Mouse (Mus musculus) midbrain, embryonic 16.5 days (tissue): ENCODE data around the gene Tent2. TPM values are rescaled to one million over a fixed set of nuclear protein-coding genes. Genes with fewer than 3 reads are reported as not detected.
"Not testable (repeated sequence)": the region's sequence is repeated elsewhere in the genome, so short reads cannot be mapped to it uniquely, and the experiment has no call there.

ENCODE experiments used
- ATAC-seq: fragments of 200-750 bp; cut with Nextera tagmentation; 2 replicates; pipeline ENCODE4 v1.8.0; 2017; ENCODE audit warnings: moderate TSS enrichment
- H3K27ac ChIP-seq: fragments of 300-500 bp; sonication (generic); 2 replicates; pipeline ENCODE4 v1.5.1; 2014; ENCODE audit warnings: mild to moderate bottlenecking, low read length, mixed read lengths
- H3K27me3 ChIP-seq: fragments of 300-500 bp; sonication (generic); 2 replicates; pipeline ENCODE4 v1.6.1; 2014; ENCODE audit warnings: low read depth, low read length, mixed read lengths; ENCODE audit not compliant: control insufficient read depth, insufficient read depth
- H3K36me3 ChIP-seq: fragments of 300-500 bp; sonication (generic); 2 replicates; pipeline ENCODE4 v1.6.1; 2014; ENCODE audit warnings: mild to moderate bottlenecking, low read length, moderate library complexity, mixed read lengths; ENCODE audit not compliant: control insufficient read depth, insufficient read depth
- H3K4me1 ChIP-seq: fragments of 300-500 bp; sonication (generic); 2 replicates; pipeline ENCODE4 v1.6.1; 2014; ENCODE audit warnings: mild to moderate bottlenecking, low read length, mixed read lengths; ENCODE audit not compliant: control insufficient read depth, insufficient read depth
- H3K4me2 ChIP-seq: fragments of 300-500 bp; sonication (generic); 2 replicates; pipeline ENCODE4 v1.6.1; 2014; ENCODE audit warnings: mild to moderate bottlenecking, low read length, mixed read lengths
- H3K4me3 ChIP-seq: fragments of 300-500 bp; sonication (generic); 2 replicates; pipeline ENCODE4 v1.5.1; 2014; ENCODE audit warnings: low read depth, mild to moderate bottlenecking, low read length, moderate library complexity, mixed read lengths
- H3K9ac ChIP-seq: fragments of 300-500 bp; sonication (generic); 2 replicates; pipeline ENCODE4 v1.6.1; 2014; ENCODE audit warnings: low read depth, low read length, mixed read lengths
- H3K9me3 ChIP-seq: fragments of 300-500 bp; sonication (generic); replicated peaks from 2 replicates; pipeline ENCODE4 v1.6.1; 2014; ENCODE audit warnings: mild to moderate bottlenecking, low read length, mixed read lengths; ENCODE audit not compliant: control insufficient read depth, poor library complexity, severe bottlenecking
- WGBS: fragments of 180-500 bp; shearing (Covaris S2); extraction: QIAGEN DNeasy Blood & Tissue Kit; methylation state at CpG from one replicate; pipeline ENCODE4 v1.1.7; 2014; 5-methylcytosine and 5-hydroxymethylcytosine counted together
- polyA plus RNA-seq: library from polyadenylated mRNA; unstranded; fragments of >200 nt; fragmentation: Nextera tagmentation; extraction: Ambion mirVana; gene quantifications from 2 replicates; pipeline ENCODE4 v1.2.1, GENCODE M21; 2015

Gene Tent2
- polyA plus RNA-seq, 1 experiment from 2014 or later, result 32.9 TPM

- ATAC-seq, result no peak
- Histone ChIP-seq H3K27ac (no peak overlapping the region), H3K4me2 (no peak overlapping the region), H3K27me3 (no peaks in the 10 kb centered on the region), H3K9ac (no peak overlapping the region), H3K9me3 (no peaks in the 10 kb centered on the region), H3K36me3 (no peaks in the 10 kb centered on the region), H3K4me3 (no peak overlapping the region), H3K4me1 (no peaks in the 10 kb centered on the region)
- WGBS, result 84% methylated on average over 1 of the region's 1 CpGs
Observed at GRCm38 (mm10) chr13:93211741-93212140, 19.6 kb upstream of the Tent2 start.

GRCm38 (mm10) chr13:93192646-93193026, 451 bp upstream of the Tent2 start:
- peaks cover 18% of the 10 kb centered on the region for H3K4me1 ChIP-seq
- 69% methylated on average over 5 of the region's 5 CpGs for WGBS
- no peaks in the 10 kb centered on the region for H3K36me3 ChIP-seq
- H3K4me2 ChIP-seq, result peak overlapping the region; percentile 76
- peak overlapping the region; percentile 99 for H3K4me3 ChIP-seq
- H3K9ac ChIP-seq, result peak overlapping the region; percentile 78
- no peaks in the 10 kb centered on the region for H3K9me3 ChIP-seq
- no peaks in the 10 kb centered on the region for H3K27me3 ChIP-seq
- ATAC-seq, result no peak; the same call in 1 of the 2 replicates
- peak overlapping the region; percentile 90 for H3K27ac ChIP-seq

- H3K4me1 ChIP-seq, result peaks cover 18% of the 10 kb centered on the region
- 85% methylated on average over 2 of the region's 2 CpGs for WGBS
Observed at GRCm38 (mm10) chr13:93189416-93189815, 2.8 kb downstream of the Tent2 start.

DNA sequence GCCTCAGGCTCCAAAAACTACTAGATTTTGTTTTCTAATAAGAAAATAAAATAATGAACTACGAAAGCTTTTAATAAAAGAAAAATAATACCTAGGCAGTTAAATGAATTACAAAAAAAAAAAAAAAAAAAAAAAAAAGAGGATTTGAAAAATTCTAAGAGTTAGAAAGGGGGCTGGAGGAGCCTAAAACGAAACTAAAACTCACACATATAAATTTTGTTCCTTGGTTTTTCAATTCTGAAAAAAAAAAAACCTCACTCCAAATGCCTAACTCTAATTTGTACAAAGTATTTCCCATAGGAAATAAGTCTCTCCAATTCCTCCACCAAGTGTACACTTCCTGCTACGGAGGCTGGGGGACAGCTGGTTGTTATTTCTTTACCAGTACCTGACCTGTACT, 3.4 kb downstream of the Tent2 start:
- ATAC-seq, result no peak
- WGBS, result 95% methylated on average over 3 of the region's 3 CpGs

More at GRCm38 (mm10) chr13:93189416-93189815, 2.8 kb downstream of the Tent2 start:
- no peaks in the 10 kb centered on the region for H3K9me3 ChIP-seq
- no peak overlapping the region for H3K4me3 ChIP-seq
- H3K9ac ChIP-seq, result no peak overlapping the region
- no peak overlapping the region for H3K4me2 ChIP-seq
- no peaks in the 10 kb centered on the region for H3K36me3 ChIP-seq
- H3K27me3 ChIP-seq, result no peaks in the 10 kb centered on the region
- ATAC-seq, result no peak
- H3K27ac ChIP-seq, result no peak overlapping the region

GRCm38 (mm10) chr13:93187792-93188191, 4.4 kb downstream of the Tent2 start:
- H3K9ac ChIP-seq, H3K4me3 ChIP-seq, H3K9me3 ChIP-seq, H3K27ac ChIP-seq, H3K27me3 ChIP-seq, H3K4me2 ChIP-seq, H3K36me3 ChIP-seq, ATAC-seq: not testable (repeated sequence)
- 95% methylated on average over 5 of the region's 5 CpGs for WGBS
- peaks cover 17% of the 10 kb centered on the region for H3K4me1 ChIP-seq

More for the DNA sequence above, 3.4 kb downstream of the Tent2 start:
- H3K4me1 ChIP-seq, result peaks cover 18% of the 10 kb centered on the region
- H3K27ac ChIP-seq, result no peak overlapping the region
- H3K4me3 ChIP-seq, result no peak overlapping the region
- no peaks in the 10 kb centered on the region for H3K9me3 ChIP-seq
- no peaks in the 10 kb centered on the region for H3K27me3 ChIP-seq
- no peak overlapping the region for H3K9ac ChIP-seq
- H3K4me2 ChIP-seq, result no peak overlapping the region
- no peaks in the 10 kb centered on the region for H3K36me3 ChIP-seq

- Histone ChIP-seq H3K4me1 (no peaks in the 10 kb centered on the region), H3K9ac (no peak overlapping the region), H3K27me3 (no peaks in the 10 kb centered on the region), H3K36me3 (no peaks in the 10 kb centered on the region), H3K4me3 (no peak overlapping the region), H3K4me2 (no peak overlapping the region), H3K9me3 (no peaks in the 10 kb centered on the region), H3K27ac (no peak overlapping the region)
- 100% methylated on average over 1 of the region's 1 CpGs for WGBS
- no peak for ATAC-seq
Observed at GRCm38 (mm10) chr13:93180351-93180750, 11.8 kb downstream of the Tent2 start.

DNA sequence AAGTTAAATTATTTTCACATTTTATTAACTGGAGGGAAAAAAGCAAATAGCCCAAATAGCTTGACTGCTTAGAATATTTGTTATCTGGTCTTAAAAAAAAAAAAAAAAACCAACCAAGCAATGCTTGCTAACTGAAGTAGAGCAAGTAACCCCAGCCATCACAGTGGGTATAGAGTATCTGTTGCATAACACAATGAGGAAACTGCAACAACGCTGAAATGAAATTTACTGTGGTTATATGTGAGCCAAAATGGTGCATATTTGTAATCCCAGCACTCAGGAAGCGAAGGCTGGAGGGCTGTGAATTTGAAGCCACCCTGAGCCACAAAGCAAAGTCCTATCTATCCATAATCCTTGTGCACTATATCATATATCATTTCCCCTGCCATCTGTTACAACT, 12.7 kb downstream of the Tent2 start:
- ATAC-seq, result no peak
- Histone ChIP-seq H3K4me3 (no peak overlapping the region), H3K4me2 (no peak overlapping the region), H3K9me3 (no peaks in the 10 kb centered on the region), H3K9ac (no peak overlapping the region), H3K4me1 (no peaks in the 10 kb centered on the region), H3K27ac (no peak overlapping the region), H3K36me3 (no peaks in the 10 kb centered on the region), H3K27me3 (no peaks in the 10 kb centered on the region)
- WGBS, result 94% methylated on average over 2 of the region's 2 CpGs

DNA sequence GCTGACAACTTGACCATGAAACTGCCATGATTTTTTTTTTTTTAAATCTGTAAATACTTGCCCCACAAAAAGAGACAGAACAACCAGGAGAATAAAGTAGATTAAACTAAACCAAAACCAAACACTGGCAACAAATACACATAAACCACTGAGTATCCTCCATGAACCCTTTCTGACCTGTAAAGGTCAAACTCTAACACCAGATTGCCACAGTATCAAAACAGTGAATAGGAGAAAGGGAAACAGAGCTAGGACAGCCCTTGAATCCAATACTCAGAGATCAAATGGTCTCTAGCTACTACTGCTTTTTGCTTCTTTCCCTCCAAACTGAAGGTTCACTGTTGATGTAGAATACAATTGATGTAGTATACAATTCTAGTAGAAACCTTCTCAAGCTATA, 14.6 kb downstream of the Tent2 start:
- Histone ChIP-seq H3K9ac (no peak overlapping the region), H3K36me3 (peaks cover 4% of the 10 kb centered on the region), H3K9me3 (no peaks in the 10 kb centered on the region), H3K27me3 (no peaks in the 10 kb centered on the region), H3K4me2 (no peak overlapping the region), H3K4me1 (no peaks in the 10 kb centered on the region), H3K4me3 (no peak overlapping the region), H3K27ac (no peak overlapping the region)
- ATAC-seq, result no peak

DNA sequence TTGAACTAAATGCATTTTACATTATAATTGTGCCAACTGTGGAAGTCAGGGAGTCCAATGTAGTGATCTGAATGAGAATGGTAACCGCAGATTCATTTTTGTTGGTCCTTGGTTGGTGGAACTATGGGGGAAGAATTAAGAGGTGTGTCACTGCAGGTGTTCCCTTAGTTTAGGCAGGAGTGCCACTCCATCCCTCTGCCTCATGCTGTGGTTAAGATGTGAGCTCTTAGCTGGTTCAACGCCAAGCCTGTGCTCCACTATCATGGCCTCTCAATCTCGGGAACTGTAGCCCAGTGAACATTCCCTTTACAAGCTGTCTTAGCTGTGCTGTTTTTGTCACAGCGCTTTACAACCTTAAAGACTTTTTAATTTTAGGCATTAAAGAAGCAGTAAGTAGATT, 28.9 kb downstream of the Tent2 start:
- Histone ChIP-seq H3K4me3 (no peak overlapping the region), H3K36me3 (peaks cover 18% of the 10 kb centered on the region), H3K4me1 (no peaks in the 10 kb centered on the region), H3K27me3 (no peaks in the 10 kb centered on the region), H3K9ac (no peak overlapping the region), H3K9me3 (no peaks in the 10 kb centered on the region), H3K4me2 (no peak overlapping the region), H3K27ac (no peak overlapping the region)
- ATAC-seq, result no peak
- 99% methylated on average over 4 of the region's 4 CpGs for WGBS

GRCm38 (mm10) chr13:93162456-93162855, 29.7 kb downstream of the Tent2 start:
- Histone ChIP-seq H3K4me1 (no peaks in the 10 kb centered on the region), H3K9ac (no peak overlapping the region), H3K36me3 (peaks cover 18% of the 10 kb centered on the region), H3K27ac (no peak overlapping the region), H3K9me3 (no peaks in the 10 kb centered on the region), H3K27me3 (no peaks in the 10 kb centered on the region), H3K4me2 (no peak overlapping the region), H3K4me3 (no peak overlapping the region)
- ATAC-seq, result no peak
